Mouse (Mus musculus) kidney, postnatal 14 days (tissue): ENCODE measurements around the gene Tspan33.
"Not testable (repeated sequence)": the region's sequence is repeated elsewhere in the genome, so short reads cannot be mapped to it uniquely, and the experiment has no call there.

Source experiments
- DNase-seq: peaks from one replicate; pipeline ENCODE4 v3.0.0; 2022; ENCODE audit warnings: mixed read lengths

Tspan33 gene

DNA sequence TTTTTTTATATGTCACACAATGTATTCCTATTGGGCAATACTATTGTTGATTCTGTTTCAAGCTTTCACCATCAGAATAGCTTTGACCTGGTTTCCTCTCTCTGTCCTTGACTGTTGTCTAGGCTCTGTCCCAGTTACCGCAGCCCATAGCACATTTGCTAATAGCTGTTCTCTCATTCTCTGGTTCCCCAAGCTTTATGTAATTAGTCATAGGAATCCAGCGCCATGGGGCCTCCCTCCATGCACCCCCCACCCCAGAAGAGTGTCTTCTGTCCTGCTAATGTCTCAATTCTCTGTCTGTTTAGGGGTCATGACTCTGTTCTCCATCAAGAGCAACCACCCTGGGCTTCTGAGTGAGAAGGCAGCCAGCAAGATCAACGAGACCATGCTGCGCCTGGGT, 62.5 kb downstream of the Tspan33 start:
- no peak for DNase-seq

DNA sequence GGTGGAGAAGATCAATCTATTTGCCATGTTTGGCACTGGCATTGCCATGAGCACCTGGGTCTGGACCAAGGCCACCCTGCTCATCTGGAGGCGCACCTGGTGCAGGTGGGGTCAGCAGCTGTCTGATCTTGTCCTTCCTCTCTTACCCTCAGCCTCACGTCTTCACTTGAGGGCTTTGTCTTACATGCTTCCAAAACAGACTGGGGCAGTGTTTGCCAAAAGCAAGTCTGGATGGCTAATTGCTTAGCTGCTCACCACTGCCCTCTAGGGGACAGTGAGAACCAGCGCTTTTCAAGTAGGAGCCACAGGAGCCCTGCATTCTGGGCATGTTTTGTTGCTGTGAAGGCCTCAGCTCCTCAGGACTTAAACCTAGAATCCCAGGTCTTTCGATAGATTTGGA, 64.4 kb downstream of the Tspan33 start:
- DNase-seq, result peak; percentile 81

DNA sequence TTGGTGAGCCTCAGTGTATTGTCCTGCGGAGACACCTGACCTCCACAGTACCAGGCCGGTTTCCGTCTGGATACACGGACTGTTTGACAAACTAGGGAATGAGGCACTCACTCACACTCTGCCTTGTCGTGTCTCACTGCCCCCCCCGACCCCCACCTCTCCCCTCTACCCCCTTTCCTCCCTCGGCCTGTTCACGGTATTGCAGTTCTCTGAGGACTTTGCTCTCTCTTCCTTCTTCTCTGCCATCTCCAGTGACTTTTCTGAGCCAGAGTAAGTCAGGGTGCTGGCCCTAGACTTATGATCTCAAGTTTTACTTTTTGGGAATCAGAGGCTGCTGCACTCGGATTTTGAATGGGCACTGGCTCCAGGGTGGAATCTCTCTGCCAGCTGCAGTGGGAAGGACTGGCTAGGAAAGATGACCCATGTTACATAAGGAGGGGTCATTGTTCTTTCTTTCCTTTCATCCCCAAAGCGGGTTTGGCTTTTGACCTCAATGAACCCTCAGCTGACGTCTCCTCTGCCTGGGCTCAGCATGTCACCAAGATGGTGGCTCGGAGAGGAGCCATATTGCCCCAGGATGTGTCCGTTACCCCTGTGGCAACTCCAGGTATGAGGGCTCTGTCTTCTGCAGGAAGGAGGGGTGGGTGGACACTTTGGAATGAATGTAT, 65.1 kb downstream of the Tspan33 start:
- no peak for DNase-seq

DNA sequence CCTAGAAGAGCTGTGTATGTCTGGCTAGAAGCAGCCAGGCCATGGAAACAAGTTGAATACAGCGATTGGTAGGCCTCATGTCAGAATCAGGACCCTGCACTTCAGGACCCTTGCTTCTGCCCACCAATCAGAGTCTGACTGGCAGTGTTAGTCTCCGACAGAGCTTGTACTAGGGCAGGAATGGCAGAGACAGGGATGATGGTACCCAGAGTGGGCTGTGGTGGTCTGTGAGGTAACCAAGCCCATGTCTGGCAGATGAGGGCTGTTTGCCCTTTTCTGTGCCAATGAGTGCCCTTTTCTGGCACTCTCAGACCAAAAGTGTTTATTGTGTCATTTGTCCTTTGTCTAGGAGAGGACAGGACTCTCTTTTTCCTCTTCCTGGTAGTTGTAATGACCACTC, 66.4 kb downstream of the Tspan33 start:
- not testable (repeated sequence) for DNase-seq

DNA sequence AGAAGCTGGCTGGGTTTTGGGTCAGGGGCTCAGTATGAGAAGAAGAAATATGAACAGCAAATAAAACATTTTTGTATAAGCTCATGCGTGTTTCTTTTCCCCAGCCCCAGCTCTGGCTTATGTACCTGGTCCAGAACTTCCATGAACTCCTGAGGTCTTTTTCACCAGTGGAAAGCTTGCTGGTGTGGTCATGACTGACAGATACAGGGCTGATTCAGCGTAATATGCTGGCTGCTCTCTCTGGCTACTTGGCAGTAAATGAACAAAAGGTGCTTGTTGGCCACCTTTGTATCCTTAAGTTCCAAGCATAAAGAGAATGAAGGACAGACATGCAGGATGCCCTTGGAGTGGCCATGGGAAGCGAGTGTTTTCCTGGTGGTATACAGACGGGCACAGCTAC, 67.3 kb downstream of the Tspan33 start:
- no peak for DNase-seq

DNA sequence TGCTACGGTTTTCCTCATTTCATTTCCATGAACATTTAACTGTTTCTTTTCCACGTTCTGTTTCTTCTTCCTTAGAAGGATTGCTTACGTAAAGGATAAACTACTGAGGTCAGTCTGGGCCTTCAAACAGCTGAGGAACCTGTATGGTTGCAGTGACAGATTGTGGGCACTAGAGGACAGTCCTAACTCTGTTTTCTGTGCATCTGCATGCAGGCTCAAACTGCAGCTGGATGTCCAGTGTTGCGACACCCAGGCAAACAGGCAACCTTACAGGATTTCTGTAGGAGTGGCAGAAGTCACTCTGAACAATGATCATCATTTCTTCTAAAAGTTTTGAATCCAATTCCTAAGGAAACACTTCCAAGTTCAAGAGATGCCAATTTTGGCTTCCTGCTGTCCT, 68.5 kb downstream of the Tspan33 start:
- peak; percentile 52 for DNase-seq

DNA sequence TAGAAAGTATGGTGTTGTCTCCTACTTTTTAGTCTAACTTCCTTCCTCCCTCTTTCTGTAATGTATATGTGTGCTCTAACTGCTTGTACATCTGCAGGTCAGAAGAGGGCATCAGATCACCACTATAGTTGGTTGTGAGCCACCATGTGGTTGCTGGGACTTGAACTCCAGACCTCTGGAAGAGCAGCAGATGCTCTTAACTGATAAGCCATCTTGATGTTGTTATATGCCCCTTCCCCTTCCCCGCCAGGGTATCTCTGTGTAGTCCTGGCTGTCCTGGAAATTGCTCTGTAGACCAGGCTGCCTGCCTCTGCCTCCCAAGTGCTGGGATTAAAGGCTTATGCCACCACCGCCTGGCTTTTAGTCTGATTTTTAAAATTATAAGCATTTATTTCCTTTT, 72.9 kb downstream of the Tspan33 start:
- DNase-seq, result no peak
